Mouse (Mus musculus) heart, postnatal 0 days (tissue): ENCODE measurements around the gene Ago3.

Experiments
- CTCF ChIP-seq: IDR thresholded peaks from 2 replicates; pipeline ENCODE4 v1.5.1; 2016; ENCODE audit warnings: antibody characterized with exemption, control low read depth, low read depth
- EP300 ChIP-seq: IDR thresholded peaks from 2 replicates; pipeline ENCODE4 v1.6.1; 2016; ENCODE audit warnings: antibody characterized with exemption, low read depth

DNA sequence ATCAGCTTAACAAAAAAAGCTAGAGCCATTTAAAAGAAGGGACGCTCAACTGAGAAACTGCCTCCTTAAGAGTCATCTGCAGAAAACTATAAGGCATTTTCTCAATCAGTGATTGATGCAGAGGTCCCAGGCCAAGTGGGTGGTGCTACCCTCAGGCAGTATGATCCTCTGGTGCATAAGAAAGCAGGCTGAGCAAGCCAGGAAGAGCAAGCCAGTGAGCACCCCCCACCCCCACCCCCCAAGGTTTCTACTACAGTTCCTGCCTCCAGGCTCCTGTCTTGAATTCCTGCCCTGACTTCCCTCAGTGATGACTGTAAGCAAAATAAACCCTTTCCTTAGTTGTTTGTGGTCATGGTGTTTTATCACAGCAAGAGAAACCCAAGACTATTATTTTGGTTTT is 20.9 kb upstream of the Ago3 start:
- TF ChIP-seq CTCF (no peak), EP300 (no peak)
